Mouse (Mus musculus) right cerebral cortex, postnatal 14 days (tissue): ENCODE measurements around the gene Tjap1.

Source experiments
- DNase-seq: peaks from one replicate; pipeline ENCODE4 v3.0.0; 2022

Tjap1 gene

DNA sequence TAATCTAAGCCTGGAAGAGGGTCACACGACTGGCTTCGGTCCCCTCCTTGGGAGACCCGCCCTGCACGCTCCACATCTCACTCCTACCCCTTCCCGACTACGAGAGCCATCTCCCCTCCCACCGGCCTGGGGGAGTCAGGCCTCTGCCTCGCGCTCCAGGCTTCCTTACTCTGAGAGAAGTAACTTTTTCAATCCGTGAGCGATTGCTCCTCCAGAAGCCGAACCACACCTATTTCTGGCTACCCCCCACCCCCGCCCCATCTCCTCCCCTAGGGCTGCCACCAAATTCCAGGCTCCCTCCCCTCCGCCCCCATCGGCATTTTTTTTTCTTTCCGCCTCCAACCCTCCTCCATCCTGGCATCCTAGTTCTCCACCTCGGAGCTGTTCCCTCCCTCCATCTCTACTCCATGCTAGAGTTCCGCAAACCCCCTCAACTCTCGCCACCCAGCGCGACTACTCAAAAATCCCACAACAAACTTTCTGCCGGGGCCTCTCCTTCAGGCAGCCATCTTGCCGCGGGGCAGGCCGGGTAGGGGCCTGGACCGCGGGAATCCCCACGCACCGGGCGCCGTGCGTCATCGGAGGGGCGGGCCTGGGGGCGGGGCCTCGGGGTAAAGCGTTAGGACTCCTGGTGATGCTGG is at the start of gene Tjap1:
TSS of gene Tjap1 (minus strand) at position 544 of the 641 bp plus-strand sequence.
- DNase-seq: peak; percentile 85

DNA sequence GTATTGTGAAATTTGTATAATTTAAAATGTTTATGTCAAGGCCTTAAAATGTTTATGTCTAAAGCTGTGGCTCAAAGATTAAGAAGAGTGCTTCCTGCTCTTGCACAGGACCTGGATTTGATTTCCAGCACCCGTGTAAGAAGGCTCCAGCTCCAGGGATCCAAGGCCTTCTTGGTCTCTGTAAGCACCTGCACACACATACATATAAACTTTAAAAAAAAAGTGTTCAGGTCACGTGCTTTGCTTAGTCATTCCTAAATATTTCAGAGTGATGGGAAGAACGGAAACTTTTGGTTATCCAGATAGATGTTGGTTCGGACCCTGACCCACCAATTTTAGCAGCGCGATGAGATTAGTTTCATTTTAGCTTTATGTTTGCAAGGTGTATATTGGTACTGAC is 45.9 kb upstream of the Tjap1 start:
- DNase-seq: no peak

DNA sequence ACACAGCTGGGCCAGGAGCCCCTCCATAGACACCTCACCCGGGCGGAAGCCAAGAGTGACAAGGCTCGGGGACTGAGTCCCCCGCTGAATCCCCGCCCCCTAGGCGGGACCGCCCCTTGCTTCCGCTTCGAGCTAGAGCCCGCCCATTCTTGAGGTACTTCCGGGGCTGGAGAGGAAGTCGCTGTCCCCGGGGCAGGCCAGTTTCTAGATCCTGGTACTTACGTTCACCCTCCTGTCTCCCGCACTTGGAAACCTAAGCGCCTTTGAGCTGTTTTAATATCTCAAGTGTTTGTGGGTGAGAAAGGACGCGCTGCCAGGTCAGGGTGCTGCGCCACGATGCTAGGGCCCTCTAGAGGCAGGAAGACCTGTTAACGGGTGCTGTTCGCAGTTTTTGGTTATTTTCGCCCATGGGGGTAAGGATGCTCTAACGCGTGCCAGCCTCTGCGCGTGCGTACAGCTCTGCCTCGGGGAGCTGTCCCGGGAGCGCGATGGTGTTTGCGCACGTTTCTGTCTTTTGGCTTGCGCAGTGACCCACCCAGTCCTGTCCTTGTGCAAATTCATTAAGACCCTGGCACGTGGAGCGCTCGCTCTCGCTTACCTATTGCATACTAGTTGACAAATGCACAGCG is 45.2 kb upstream of the Tjap1 start, which contains the start of gene Abcc10:
TSS of gene Abcc10 (minus strand) at position 447 of the 629 bp plus-strand sequence.
- DNase-seq: peak; percentile 89

DNA sequence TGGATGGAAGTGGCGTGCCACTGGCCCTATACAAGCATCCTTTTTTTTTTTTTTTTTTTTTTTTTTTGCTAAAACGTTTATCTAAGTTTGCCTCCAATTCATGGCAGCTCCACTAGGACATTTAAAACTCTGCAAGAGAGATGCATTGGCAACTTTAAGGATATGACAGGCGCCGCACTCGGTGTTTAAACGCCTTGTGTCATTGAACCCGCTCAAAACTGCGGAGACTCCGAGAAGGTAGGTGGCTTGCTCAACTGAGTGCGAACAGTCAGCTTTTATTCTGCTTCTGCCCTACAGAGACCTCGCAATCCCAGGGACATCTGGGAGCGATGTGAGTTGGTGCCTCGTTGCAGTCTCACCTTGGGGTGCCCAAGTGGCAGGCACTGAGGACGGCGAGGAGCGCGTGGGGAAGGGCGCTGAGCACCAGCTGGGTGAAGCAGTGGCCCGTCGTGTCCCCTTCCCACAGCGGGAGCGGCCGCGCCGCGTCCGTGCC is 44.6 kb upstream of the Tjap1 start:
- DNase-seq: no peak

DNA sequence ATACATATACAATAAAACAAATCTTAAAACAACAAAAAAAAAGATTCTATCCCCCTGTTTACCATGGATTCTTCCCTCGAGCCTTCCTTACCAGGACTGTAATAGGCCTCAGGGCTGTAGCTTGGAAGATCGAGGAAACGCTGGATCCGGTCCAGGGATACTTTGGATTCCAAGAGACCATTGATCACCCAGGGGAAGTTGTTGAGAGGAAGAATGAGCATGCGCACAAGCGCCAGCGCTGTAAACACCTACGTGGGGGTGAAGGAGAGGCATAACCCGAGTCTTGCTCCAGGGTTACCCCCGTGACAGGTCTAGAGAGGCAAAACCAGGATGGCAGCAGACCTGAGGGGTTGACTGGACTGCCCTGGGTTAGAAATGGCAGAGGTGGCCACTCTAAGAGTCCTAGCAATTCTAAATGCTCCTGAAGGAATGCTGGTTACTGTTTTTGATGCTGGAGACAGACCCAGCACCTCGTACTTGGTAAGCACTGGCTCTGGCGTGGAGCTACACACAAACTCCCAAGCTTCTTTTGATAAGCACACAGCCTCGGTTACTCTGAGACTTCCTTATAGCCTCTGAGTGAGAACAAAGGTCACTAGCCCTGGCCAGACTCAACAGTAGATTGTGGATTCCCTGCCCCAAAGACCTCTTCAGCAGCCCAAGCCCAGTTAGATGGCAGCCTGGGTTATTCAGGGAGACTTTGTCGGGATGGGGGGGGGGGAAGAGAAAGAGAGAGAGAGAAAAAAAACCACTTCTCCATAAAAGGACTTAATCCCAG is 39.4 kb upstream of the Tjap1 start:
- DNase-seq: no peak

DNA sequence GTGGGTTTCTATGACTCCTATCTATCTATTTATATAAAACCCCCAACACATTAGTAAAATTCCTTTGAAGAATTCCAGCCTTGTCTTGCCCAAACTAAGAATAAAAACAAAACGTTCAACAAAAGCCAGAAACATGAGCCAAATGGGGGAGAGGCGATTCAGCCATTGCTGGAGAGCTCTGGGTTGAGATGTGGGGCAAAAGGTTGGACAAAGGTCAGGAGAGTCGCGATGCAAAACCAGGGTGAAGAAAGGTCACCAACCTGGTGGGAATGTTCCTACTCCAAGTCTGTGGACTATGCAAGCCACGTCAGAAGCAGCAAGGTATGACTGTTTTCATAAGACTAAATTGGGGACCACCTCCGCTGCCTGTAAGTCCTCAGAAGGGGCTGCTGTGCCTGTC is 37.7 kb upstream of the Tjap1 start:
- no peak for DNase-seq

DNA sequence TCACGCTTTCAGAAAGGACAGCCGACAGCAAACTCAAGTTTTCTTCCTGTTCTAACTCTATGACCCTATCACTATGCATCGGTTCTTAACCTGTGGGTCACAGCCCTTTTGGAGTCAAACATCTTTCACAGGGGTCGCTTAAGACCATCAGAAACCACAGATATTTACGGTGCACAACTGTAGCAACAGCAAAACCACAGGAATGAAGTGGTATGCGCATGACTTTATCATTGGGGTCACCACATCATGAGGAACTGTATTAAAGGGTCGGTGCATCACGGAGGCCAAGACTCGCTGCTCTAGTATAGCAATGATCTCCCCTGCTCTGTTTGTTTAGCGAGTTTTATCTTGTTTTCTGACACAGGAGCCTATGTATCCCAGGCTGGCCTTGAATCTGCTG is 33.0 kb upstream of the Tjap1 start:
- DNase-seq: no peak

DNA sequence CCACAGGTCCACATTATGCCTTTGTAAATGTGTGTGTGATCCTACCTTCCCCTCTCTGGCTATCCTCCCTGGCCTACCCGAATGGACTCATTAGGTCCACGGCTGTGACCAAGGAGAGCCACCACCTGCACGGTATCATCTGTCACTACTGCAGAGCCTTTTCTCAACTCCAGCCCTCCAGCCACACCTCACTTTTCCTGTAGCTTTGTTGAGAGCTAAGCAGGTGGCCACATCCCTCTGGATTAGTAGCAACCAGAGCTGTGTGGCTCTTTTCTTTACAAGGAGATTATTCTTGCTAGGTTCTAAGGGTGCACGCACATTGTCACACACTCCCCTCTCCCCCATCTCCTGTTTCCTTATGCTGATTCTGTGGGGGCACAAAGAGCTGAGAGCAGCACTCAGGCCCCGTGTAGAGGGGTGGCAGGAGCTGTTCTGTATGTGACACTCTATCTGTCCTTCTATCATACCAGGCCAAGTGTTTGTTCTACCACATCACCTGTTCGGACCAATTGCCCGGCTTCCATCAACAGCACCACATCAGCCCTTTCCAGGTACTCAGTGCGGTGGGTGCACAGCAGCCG is 30.4 kb upstream of the Tjap1 start:
- DNase-seq: no peak

DNA sequence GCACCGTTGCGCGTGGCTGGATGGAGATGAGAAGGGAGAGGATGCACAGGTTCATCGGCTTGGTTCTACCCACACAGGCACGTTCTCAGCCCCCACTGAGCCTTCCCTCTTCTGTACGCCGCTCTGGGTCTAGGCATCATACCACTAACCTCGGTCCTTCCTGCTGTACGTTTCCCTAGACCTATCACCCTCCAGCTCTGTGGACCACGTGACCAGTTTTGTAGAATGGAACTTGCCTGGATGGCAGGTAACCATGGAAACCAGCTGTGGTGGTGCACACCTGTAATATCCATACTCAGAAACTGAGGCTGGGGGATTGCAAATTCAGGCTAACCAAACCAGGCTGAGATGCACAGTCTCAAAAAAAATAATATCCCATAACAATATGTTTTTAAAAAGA is 27.7 kb upstream of the Tjap1 start:
- DNase-seq: no peak

DNA sequence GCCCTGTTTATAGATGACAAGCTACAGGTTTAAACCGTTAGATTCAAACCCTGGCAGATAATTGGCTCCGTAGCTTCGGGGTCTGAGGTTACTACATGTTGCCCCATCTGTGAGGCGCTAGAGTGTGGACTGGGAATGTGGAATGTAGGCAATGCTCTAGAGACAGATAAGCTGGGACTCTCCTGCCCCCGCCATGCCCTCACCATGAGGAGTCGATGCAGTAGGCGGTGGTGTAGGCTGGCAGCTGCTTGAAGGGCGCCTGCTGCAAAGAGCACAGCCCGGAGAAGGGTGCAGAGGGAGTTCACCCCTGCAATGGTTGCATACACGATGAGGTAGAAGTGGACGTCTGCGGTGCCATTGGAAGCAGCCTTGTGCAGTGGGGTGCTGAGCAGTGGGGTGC is 27.0 kb upstream of the Tjap1 start:
- no peak for DNase-seq

DNA sequence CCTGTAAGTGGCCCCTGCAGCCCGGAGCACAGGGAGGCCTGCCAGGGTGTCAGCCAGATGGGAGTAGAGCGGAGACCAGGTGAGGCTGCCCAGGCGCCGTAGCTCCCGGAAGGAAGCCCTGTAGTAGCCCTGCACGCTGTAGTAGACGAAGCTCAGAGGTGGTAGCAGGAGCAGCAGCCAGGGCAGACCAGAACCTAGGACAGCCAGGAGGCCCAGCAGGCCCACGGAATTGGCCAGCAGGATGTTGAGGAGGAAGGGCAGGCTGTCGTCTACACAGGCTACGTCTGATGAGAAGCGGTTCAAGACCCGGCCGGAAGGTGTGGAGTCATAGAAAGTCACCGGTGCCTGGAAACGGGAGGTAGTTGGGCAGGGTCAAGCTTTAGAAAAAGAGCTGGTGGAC is 24.1 kb upstream of the Tjap1 start:
- DNase-seq: no peak

DNA sequence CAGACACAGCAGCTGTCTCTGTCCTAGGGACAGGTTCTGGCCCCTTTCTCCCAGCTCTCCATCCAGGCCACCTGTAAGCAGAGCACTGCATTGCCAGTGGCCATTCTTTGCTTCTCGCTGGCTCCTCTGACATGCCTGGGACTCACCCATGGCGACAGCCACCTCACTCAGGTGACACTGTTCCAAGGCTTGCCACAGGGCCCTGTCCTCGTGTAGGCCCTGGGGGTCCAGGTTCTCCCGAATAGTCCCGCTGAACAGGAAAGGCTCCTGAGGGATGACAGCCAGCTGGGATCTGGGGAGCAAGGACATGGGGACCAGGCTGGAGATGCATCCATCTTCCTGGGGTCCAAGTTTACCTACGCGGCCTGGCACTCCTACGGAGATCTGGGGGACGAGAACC is 21.4 kb upstream of the Tjap1 start:
- no peak for DNase-seq

DNA sequence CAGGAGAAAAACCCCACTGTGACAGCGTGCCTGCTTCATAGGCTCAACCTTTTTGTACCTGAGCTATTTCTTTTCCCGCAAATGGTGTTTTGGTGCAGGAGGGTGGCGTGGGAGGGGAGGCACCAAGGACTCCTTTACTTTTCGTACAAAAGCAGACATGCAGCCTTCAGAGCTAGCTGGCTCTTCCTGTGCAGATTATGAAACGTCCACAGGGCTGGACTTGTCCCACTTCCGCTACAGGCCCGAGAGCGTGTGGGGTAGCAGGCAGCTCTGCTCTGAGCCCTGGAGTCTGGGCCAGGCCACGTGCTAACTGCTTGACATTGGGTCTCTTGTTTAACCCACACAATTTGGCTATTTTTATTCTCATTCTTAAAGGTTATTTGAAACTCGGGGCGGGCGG is 19.1 kb upstream of the Tjap1 start:
- DNase-seq: no peak

DNA sequence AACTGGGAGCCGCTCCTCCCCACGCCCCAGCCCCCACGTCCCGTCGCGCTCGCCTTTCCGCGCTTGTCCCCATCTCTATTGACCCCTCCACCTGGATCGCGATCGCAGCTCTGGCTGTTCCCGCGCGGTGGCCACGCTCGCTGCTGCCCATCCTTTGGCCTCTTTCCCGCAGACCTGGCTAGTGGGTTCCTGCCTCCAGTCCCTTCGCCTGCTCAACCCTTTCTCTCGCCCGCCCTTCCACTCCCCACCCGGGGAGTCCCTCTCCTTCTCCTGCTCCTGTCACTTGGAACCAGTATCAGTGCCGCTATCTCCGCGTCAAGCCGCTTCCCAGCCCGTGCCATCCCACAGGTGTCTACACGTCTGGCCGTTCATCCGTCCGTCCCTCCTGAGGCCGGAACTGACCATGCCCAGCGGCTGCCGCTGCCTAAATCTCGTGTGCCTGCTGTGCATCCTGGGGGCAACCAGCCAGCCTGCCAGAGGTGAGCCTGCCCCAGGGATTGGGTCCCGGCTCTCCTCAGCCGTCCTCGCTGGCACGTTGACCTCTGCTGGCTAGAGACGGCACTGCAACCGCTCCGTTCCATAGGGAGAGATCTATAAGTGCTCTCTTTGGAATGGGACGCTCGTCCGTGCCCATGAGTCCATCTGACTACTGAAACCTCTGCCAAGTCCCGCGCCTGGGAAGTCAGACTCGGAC is 15.5 kb upstream of the Tjap1 start:
- DNase-seq: peak; percentile 87

DNA sequence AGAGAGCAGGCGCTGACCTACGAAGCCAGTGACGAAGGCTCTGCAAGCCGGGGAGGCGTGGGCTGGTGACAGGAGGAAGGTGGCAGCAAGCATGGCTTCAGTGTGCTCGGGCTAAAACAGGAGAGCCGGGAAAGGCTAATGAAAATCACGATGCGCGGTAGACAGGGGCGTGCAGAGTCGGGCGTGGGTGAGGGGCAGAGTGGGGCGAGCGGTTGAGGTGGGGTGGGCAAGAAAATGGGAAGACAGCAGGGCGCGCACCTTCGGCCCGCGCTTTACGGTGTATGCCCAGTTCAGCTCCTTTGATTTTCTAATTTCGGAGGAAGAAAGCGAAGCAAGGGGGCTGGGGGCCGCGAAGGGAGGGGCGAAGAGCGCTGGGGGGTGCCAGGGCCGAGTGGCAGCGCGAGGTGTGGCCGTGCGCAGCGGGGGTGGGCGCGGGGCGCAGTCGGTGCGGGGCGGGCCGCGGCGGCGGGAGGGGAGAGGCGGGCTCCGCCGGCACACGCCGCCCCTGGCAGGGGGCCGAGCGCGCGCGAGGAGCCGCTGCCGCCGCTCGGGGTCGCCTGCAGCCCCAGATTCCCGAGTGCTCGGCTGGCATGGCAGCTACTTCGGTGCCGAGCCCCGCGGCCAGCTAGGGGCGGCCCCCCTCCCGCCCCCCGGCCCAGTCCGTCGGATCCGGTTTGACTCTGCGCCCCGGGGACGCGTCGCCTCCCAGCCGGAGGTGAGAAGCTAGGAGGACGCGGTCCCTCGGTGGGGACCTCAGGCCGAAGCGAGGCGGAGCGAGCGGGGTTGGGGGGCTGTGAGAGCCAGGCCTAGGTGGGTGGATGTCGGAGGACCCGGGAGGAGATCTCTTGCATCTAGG is 14.8 kb upstream of the Tjap1 start, which contains the start of gene Dlk2:
TSS of gene Dlk2 (plus strand) at position 58 of the 856 bp plus-strand sequence.
- peak; percentile 73 for DNase-seq

DNA sequence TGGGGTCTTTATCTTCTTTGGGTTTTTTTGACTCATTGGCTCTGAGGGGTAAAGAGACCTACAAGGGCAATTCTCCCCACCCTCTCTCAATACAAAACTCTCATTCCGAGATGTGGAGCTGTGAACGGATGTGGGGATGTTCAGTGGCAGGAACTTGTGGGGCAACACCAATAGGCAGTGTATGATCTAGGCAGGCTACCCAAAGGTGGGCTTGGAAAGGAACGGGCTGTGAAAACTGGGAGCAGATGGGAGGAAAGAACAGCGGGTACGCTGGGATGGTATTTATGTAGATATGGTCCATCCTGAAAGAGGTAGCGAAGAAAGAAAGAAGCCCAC is 14.2 kb upstream of the Tjap1 start:
- no peak for DNase-seq

DNA sequence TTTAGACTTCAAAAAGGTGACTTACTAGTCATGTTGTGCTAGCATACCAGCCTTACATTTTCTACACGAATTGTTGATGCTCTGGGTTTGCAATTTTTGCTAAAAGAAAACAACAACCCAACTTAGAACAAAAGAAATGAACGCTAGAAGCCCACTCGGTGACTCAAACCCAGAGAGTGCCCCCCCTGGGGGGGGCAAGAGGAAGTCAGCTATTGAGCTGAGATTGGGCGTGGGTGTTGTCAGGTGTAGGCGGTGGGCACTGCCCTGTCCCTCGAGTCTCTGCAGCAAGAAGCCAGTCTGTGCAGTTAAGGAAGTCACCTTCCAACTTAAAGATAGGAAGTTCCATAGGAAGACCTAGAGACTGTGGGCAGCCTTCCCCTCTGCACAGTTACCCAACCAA is 13.8 kb upstream of the Tjap1 start:
- DNase-seq: no peak

DNA sequence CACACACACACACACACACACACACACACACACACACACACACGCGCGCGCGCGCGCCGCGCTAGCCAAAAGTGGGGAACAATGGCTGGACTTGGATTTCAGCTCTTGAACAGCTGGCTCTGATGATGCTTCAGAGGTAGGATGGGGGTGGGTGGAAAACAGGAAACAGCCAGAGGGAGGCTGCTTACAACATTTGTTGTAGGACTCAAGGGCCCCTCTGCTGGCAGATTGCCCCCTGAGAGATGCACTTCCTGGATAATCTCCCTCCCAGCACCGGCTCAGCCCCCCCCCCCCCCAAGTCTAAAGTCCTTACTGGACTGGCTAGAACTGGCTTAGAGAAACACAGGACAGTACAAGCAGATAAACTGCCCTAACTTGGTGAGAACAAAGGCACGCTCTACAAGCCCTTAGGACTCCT is 4.9 kb upstream of the Tjap1 start:
- DNase-seq: no peak

DNA sequence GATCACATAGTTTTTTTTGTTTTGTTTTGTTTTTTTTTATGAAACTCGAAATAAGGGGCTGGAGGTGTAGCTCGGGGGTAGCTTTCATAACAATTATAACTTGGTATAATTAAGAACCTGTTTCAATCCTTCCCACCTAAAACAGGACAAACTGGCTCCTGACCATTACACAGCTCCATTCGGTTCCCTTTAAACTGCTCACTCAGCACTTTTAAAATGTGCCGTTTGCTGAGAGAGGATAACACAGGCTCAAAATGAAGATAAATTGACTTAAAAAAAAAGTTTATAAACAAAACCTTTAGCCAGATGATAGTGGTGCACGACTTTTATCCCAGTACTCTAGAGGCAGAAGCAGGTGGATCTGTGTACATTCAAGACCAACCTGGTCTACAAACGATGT is 2.6 kb upstream of the Tjap1 start:
- no peak for DNase-seq

DNA sequence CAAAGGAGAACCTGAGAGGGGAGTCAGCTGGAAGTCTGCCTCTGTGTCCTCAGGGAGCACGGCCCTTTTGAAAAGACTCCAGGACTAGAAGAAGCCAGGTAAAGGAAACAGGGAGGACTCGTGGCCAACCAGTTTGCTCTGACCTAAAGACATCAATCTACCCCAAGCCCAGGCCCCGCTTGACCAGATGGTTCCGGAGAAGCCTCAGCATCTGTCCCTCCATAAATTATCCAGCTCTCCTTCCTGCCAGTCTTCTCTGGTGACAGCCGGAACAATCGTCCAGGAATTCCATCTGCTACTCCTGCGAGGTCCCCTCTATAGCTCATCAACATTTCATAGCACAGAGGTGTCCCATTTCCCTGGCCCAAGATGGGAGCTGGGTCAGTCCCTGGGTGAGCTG is 1.8 kb upstream of the Tjap1 start:
- no peak for DNase-seq

DNA sequence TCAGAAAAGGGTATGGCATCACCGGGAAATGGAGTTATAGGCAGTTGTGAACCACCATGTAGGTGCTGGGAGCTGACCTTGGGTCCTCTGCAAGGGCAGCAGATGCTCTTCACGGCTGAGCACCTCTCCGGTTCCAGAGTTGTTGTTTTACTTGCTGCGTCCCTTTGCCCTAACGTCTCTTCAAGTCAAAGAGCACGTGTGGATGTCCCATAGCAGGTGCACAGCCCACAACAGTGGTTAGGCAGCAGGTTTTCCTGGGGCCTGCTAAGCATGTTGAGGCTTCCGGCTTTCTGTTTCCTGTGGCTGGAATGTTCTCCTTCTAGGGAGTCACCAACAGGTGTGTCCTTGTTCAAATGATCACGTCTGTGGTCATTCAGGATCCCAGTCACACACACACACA is 1.1 kb upstream of the Tjap1 start:
- DNase-seq: no peak

DNA sequence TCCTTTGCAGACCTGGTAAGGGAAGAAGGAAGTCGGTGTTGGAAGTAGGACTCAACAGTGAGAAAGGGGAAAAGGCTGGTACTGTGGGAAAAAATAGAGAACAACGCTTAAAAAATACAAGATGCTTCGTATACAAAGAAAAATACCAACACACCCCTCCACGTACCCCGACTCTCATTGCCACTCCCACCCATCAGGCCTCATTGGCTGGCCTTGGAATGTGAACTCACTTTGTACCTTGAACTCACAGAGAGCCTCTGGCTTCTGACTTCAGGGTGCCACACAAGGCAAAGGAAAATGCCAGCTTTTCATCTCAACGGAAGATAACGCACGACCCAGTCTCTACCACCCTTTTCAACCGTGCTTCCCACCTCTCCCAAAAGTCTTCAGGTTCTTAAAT is 314 bp upstream of the Tjap1 start:
- no peak for DNase-seq
